Mouse (Mus musculus) spleen, adult 2 months (tissue): ENCODE measurements at regions not wholly inside any gene's neighbourhood (a gene's known extent, or its start where the extent isn't known, plus 50 kb on each side); places are given as distances from the start of the nearest gene placed in this dataset.

Source experiments
- DNase-seq, 2 experiments: peaks; one replicate each; pipeline versions ENCODE4 v3.0.0 to v3.0.0-alpha.2; 2012 to 2021; ENCODE audit warnings: low spot score in 2 of 2, low read depth in 1 of 2
- H3K27ac ChIP-seq: fragments of 200-500 bp; 2 replicates; pipeline ENCODE4 v1.5.1; 2012; ENCODE audit warnings: low read length, inconsistent platforms; ENCODE audit not compliant: insufficient read depth
- H3K27me3 ChIP-seq: fragments of 200-500 bp; 2 replicates; pipeline ENCODE4 v1.6.1; 2012; ENCODE audit warnings: mild to moderate bottlenecking, moderate library complexity, low read length, inconsistent platforms; ENCODE audit not compliant: control insufficient read depth, insufficient read depth
- H3K36me3 ChIP-seq: fragments of 200-500 bp; 2 replicates; pipeline ENCODE4 v1.6.1; 2012; ENCODE audit warnings: mild to moderate bottlenecking, low read length, inconsistent platforms; ENCODE audit not compliant: control insufficient read depth, insufficient read depth
- H3K4me1 ChIP-seq: fragments of 200-500 bp; 2 replicates; pipeline ENCODE4 v1.6.1; 2011; ENCODE audit warnings: inconsistent platforms; ENCODE audit not compliant: control insufficient read depth, insufficient read depth, insufficient read length
- H3K4me3 ChIP-seq: fragments of 200-500 bp; 2 replicates; pipeline ENCODE4 v1.5.1; 2011; ENCODE audit warnings: mild to moderate bottlenecking, inconsistent platforms; ENCODE audit not compliant: insufficient read depth, insufficient read length; ENCODE audit errors: extremely low read depth
- CTCF ChIP-seq: fragments of 200-500 bp; IDR thresholded peaks from 2 replicates; pipeline ENCODE4 v1.5.1; 2011; ENCODE audit warnings: mild to moderate bottlenecking, inconsistent platforms; ENCODE audit not compliant: insufficient read depth, insufficient read length, insufficient replicate concordance; ENCODE audit errors: extremely low read depth
- POLR2A ChIP-seq: fragments of 200-500 bp; IDR thresholded peaks from 2 replicates; pipeline ENCODE4 v1.6.1; 2011; ENCODE audit warnings: low read depth, low read length, inconsistent platforms
- WGBS: fragments of 180-500 bp; shearing (Covaris S2); methylation state at CpG from one replicate; pipeline ENCODE4 v1.1.7; 2018; 5-methylcytosine and 5-hydroxymethylcytosine counted together

GRCm38 (mm10) chr1:186014166-186014565 is 102.9 kb downstream of the Lyplal1 start:
- no peak overlapping the region for H3K27ac ChIP-seq
- 83% methylated on average over 1 of the region's 1 CpGs for WGBS
- no peaks in the 10 kb centered on the region for H3K27me3 ChIP-seq
- no peaks in the 10 kb centered on the region for H3K36me3 ChIP-seq
- no peak for DNase-seq
- TF ChIP-seq CTCF (no peak), POLR2A (no peak)
- H3K4me1 ChIP-seq: no peaks in the 10 kb centered on the region
- H3K4me3 ChIP-seq: no peak overlapping the region

DNA sequence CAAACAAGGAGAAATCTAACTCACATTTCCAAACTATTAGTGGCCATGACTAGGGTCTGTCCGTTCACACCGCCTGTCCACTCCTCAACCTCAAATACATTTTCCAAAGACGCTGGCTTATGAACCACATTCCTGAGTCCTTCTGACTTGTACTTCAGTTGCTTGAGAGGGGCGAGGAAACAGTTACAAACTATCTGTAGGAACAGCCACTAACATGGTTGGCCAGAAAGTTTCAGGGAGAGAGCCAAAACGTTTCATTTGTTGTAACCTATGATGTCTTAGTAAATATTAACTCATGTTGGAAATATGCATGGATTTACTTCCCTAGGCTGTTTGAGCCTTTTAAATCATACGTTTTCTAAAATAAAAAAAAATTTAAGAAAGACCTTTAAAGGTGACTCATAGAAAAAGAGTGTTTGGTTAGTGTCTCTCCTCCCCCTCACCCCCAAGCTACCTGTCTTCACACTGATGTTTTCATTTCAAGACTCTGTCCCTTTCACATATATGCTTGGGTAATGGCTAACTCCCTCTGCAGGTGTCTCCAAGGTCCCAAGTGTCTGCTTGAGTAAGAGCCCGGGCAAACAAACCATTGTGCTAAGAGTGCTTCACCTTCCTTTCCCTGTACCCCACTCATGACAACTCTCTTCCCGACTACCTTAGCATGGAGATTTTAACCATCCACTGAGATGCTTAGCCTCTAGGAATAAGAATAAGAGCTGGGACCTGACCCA is 101.1 kb downstream of the Lyplal1 start:
- TF ChIP-seq POLR2A (no peak), CTCF (no peak)
- WGBS: 79% methylated on average over 8 of the region's 8 CpGs
- no peak for DNase-seq

DNA sequence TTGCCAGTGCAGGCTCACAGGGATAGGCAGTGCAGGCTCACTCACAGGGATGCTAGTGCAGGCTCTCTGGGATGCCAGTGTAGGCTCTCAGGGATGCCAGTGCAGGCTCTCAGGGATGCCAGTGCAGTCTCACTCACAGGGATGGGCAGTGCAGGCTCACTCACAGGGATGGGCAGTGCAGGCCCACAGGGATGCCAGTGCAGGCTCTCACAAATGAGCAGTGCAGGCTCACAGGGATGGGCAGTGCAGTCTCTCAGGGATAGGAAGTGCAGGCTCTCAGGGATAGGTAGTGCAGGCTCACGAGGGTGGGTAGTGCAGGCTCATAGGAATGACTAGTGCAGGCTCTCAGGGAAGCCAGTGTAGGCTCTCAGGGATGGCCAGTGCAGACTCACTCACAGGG is 99.6 kb downstream of the Lyplal1 start:
- TF ChIP-seq CTCF: no peak
- 32% methylated on average over 1 of the region's 1 CpGs for WGBS

More for the DNA sequence above, 101.1 kb downstream of the Lyplal1 start:
- Histone ChIP-seq H3K4me1 (no peaks in the 10 kb centered on the region), H3K4me3 (no peak overlapping the region), H3K36me3 (no peaks in the 10 kb centered on the region), H3K27me3 (no peaks in the 10 kb centered on the region), H3K27ac (no peak overlapping the region)

DNA sequence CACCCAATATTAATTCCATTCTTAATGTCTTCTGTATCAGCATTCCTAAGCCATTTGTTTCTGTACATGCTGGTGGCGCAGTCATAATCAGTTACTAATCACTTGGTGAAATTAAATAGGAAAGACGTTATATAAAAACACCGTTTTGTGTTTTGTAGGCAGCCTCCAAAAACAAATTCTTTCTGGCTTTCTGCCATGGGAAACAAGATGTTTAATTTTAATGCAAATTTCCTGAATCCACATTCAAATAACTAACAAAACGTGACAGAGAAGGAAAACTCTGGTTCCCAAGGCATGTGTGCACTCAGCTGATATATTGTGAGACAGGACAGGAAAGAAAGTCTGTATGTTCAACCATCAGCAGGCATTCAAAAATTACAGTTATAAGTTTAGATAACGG is 97.6 kb downstream of the Lyplal1 start:
- Histone ChIP-seq H3K4me3 (no peak overlapping the region), H3K27me3 (no peaks in the 10 kb centered on the region), H3K27ac (no peak overlapping the region), H3K4me1 (no peaks in the 10 kb centered on the region), H3K36me3 (no peaks in the 10 kb centered on the region)
- 85% methylated on average over 5 of the region's 5 CpGs for WGBS
- TF ChIP-seq POLR2A (no peak), CTCF (no peak)
- no peak for DNase-seq

More for the DNA sequence above, 99.6 kb downstream of the Lyplal1 start:
- H3K4me1 ChIP-seq: no peaks in the 10 kb centered on the region
- H3K4me3 ChIP-seq: no peak overlapping the region
- H3K27me3 ChIP-seq: no peaks in the 10 kb centered on the region
- no peak overlapping the region for H3K27ac ChIP-seq
- H3K36me3 ChIP-seq: no peaks in the 10 kb centered on the region
- DNase-seq: no peak

GRCm38 (mm10) chr1:186031951-186032350 is 85.2 kb downstream of the Lyplal1 start:
- no peak for DNase-seq
- TF ChIP-seq POLR2A (no peak), CTCF (no peak)
- H3K4me1 ChIP-seq: no peaks in the 10 kb centered on the region
- H3K27ac ChIP-seq: no peak overlapping the region
- no peaks in the 10 kb centered on the region for H3K36me3 ChIP-seq
- WGBS: 83% methylated on average over 10 of the region's 10 CpGs
- no peaks in the 10 kb centered on the region for H3K27me3 ChIP-seq
- H3K4me3 ChIP-seq: no peak overlapping the region

DNA sequence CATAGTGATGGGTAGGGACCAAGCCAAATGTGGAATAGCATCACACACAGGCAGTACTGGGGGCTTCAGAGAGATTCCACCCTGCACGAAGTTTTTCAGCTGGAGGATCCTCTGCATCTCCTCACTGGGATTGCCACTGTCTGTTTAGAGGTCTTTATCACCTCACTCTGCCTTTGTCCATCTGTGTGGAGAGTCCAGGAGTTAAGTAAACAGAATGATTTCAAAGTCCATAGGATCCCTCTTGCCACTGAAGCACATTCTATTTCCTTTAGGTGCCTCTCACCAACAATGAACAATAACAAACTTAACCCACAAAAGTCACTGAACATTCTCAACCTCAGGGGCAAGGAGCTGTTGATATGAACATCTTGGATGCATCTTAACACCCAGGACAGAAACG is 82.7 kb downstream of the Lyplal1 start:
- Histone ChIP-seq H3K4me3 (no peak overlapping the region), H3K27ac (no peak overlapping the region), H3K27me3 (no peaks in the 10 kb centered on the region), H3K4me1 (no peaks in the 10 kb centered on the region), H3K36me3 (no peaks in the 10 kb centered on the region)
- no peak for DNase-seq
- no peak for TF ChIP-seq POLR2A
- TF ChIP-seq CTCF: no peak
- 64% methylated on average over 2 of the region's 2 CpGs for WGBS
